Mouse (Mus musculus): Measurements from ENCODE around the gene Efna2.
A peak's percentile ranks its signal among the peaks of the same experiment; 100 is the strongest.

Gene Efna2

GRCm38 (mm10) chr10:80169651-80170050 lies 9.6 kb upstream of the Efna2 start:
- DNase-seq = no peak

GRCm38 (mm10) chr10:80170052-80170451 lies 9.2 kb upstream of the Efna2 start:
- DNase-seq = no peak

- peak in 1 of 2 experiments; percentile 25 for DNase-seq
Observed at GRCm38 (mm10) chr10:80170601-80171021, 8.7 kb upstream of the Efna2 start.

GRCm38 (mm10) chr10:80171252-80171651 lies 8.0 kb upstream of the Efna2 start:
- DNase-seq = peak in 1 of 2 experiments; percentile 12

GRCm38 (mm10) chr10:80171760-80172526 lies 7.3 kb upstream of the Efna2 start:
- DNase-seq = peak; percentile 48 to 59

- DNase-seq = peak; percentile 91
Observed at GRCm38 (mm10) chr10:80172527-80173292, 6.6 kb upstream of the Efna2 start, which contains the start of gene 1600002K03Rik. TSS of gene 1600002K03Rik (plus strand) at chr10:80172944.

- no peak for DNase-seq
Observed at GRCm38 (mm10) chr10:80173358-80173757, 5.9 kb upstream of the Efna2 start.

GRCm38 (mm10) chr10:80173955-80174640 lies 5.2 kb upstream of the Efna2 start:
- no peak for DNase-seq

GRCm38 (mm10) chr10:80174705-80175104 lies 4.6 kb upstream of the Efna2 start:
- peak; percentile 65 to 67 for DNase-seq

- peak; percentile 74 to 78 for DNase-seq
Observed at GRCm38 (mm10) chr10:80175536-80176269, 3.6 kb upstream of the Efna2 start.

GRCm38 (mm10) chr10:80176270-80176834 lies 2.9 kb upstream of the Efna2 start:
- no peak for DNase-seq

- no peak for DNase-seq
Observed at GRCm38 (mm10) chr10:80177441-80178279, 1.6 kb upstream of the Efna2 start.

- DNase-seq = no peak
Observed at GRCm38 (mm10) chr10:80180288-80180687, 1.0 kb downstream of the Efna2 start.

- DNase-seq = no peak
Observed at GRCm38 (mm10) chr10:80180823-80181222, 1.5 kb downstream of the Efna2 start.

- no peak for DNase-seq
Observed at GRCm38 (mm10) chr10:80182547-80182946, 3.3 kb downstream of the Efna2 start.

- DNase-seq = no peak
Observed at GRCm38 (mm10) chr10:80186649-80187048, 7.4 kb downstream of the Efna2 start.

GRCm38 (mm10) chr10:80187739-80188138 lies 8.5 kb downstream of the Efna2 start:
- no peak for DNase-seq

GRCm38 (mm10) chr10:80188453-80189024 lies 9.3 kb downstream of the Efna2 start:
- DNase-seq = no peak

GRCm38 (mm10) chr10:80189999-80190398 lies 10.7 kb downstream of the Efna2 start:
- DNase-seq = no peak

- DNase-seq = peak in 1 of 2 experiments; percentile 61
Observed at GRCm38 (mm10) chr10:80190491-80191051, 11.3 kb downstream of the Efna2 start.
